Mouse (Mus musculus): ENCODE results near the gene Trmt61a.

DNA sequence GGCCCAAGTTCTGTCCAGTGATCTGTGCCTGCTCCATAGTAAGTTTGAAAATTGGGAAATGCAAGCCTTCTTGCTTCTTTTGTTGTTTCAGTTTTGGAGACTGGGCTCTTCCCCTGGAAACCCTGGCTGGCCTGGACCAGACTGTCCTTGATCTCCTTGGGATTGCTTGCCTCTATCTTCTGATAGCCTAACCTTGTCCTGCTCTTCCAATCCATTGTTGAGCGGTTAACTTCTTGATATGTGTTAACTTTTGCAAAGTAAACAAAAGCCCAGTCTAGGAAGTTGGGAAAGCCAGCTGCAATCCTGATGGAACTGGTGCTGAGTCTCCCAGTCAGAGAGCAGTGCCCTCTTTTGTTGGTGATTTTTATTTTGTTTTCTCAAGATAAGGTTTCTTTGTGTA lies 50.1 kb downstream of the Trmt61a start:
- TF ChIP-seq CTCF (IDR thresholded peaks at IDR 0.05; ENCODE audit: insufficient read depth, low read length) = no peak
- no peak for TF ChIP-seq POLR2A (IDR thresholded peaks at IDR 0.05; ENCODE audit: borderline replicate concordance, extremely low read depth, low read depth, low read length)

All from lung, adult 2 months (tissue).